Mouse (Mus musculus): ENCODE measurements around the gene Itpr1.

Gene Itpr1

DNA sequence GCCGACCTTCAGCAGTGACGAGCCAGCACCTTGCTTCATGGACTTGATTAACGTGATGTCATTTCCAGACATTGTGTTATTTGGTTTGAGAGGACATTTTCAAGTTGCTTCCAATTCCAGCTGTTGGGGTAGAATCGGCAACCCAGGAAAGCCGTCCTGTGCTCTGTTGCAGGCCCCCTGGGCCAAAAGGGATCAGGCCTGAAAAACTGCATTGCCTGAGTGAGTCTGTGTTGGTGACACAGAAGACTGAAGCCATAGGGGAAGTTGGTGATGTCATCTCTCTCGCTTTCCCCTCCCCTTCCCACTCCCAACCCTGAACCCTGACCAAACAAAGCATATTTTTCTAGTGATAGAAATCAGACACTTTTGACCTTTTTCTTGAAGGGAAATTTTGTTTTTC, 114.7 kb downstream of the Itpr1 start:
- no peak for DNase-seq

- DNase-seq: no peak
These were observed 115.4 kb downstream of the Itpr1 start for GRCm38 (mm10) chr6:108328296-108328695.

DNA sequence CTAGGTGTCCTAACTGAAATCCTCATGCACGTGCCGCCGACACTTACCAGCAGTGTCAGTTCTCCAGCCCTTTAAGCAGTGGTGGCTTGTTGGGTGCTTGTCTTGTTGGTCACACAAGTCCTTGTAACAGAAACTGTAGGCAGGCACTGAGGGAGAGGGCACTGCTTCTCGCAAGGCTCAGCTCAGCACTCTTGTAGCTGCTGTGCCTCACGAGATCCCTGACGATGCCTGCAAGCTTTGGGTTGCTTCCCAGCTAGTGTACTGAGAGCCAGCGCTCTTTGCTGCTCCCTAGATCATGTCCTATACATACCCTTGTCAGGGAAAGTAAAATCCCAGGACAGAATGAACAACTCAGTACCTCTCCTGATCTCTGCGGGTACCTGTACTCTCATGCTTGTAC, 117.6 kb downstream of the Itpr1 start:
- DNase-seq: no peak

GRCm38 (mm10) chr6:108331268-108331667, 118.4 kb downstream of the Itpr1 start:
- DNase-seq: no peak

- DNase-seq: no peak
These were observed 121.2 kb downstream of the Itpr1 start for GRCm38 (mm10) chr6:108334059-108334458.

DNA sequence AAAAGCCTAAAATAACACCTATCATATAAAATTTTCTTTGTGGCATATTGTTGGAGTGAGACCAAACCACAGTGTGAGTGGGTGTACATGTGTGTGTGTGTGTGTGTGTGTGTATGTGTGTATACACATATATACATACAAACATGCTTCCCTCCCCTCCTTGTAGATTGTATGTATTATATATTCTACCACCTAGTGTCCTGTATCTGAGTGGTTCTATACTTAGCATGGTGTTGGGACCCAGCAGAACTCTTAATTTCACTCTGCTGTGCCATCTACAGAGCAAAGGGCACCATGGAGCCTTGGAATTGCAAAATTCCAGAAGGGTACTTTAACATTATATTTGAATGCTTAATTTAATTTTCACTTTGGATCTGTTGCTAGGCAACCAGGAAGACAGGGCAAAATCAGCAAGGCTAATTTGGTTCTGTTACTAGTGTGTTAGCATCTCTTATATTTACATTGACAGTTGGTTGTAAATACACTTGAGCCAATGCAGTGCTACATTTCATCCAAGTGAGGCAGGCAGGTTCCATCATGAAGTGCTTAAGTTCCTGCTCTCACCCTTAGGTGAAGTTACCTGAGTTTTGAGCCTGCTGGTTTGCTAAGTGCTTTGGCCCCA, 122.4 kb downstream of the Itpr1 start:
- no peak for DNase-seq

- no peak for DNase-seq
These were observed 123.6 kb downstream of the Itpr1 start for GRCm38 (mm10) chr6:108336506-108336905.

- DNase-seq: no peak
These were observed 124.4 kb downstream of the Itpr1 start for GRCm38 (mm10) chr6:108337289-108337688.

- no peak for DNase-seq
These were observed 125.5 kb downstream of the Itpr1 start for GRCm38 (mm10) chr6:108338362-108338761.

DNA sequence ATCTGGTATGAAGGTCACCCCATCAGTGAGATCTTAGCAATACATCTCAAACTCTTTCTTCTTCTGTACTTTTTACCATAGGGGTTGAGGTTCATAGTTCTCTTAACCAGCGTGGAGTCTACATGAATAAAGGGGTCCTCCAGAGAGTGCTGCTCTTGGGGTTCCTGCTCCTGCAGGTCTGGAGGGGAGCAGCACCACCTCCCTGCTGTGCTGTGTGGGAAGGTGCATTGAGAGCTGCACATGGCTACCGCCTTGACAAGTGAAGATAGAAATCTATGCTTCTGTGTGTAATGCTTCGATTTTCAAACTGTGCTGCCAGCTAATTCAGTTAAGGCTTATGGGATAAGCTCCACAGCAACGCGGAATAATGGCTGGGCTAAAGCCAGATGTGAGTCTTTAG, 130.1 kb downstream of the Itpr1 start:
- DNase-seq: no peak

- no peak for DNase-seq
These were observed 130.9 kb downstream of the Itpr1 start for GRCm38 (mm10) chr6:108343781-108344310.

GRCm38 (mm10) chr6:108350801-108351200, 137.9 kb downstream of the Itpr1 start:
- no peak for DNase-seq

DNA sequence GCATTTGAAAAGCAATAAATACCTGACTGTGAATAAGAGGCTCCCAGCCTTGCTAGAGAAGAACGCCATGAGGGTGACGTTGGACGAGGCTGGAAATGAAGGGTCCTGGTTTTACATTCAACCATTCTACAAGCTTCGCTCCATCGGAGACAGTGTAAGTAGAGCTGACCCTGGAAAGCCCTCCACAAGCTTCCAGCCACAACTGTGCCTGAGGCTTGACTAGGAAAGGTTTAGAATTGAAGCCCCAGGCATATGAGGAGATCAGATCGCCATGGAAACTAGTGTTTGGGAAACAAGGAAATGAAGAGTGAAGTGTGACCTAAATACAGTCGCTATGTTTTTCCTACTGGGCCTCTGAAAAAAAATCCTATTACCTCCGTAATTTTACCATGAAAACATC, 139.1 kb downstream of the Itpr1 start:
- peak; percentile 66 for DNase-seq

- DNase-seq: no peak
These were observed 154.5 kb downstream of the Itpr1 start for GRCm38 (mm10) chr6:108367412-108367811.

DNA sequence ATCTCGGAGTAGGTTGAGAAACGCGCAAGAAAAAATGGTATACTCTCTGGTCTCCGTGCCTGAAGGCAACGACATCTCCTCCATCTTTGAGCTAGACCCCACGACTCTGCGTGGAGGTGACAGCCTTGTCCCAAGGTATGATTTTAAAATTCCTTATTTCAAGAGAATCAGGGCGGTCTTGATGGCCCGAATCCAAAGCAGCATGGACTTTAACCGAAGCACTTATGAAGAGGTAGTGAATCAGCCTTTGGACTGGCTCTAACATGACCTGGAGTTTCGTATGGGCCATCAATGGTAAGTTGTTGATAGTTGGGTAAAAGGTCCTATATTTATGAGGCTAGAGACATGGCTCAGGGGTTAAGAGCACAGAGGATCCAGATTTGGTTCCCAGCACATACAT, 156.1 kb downstream of the Itpr1 start:
- no peak for DNase-seq

GRCm38 (mm10) chr6:108371347-108371893, 158.5 kb downstream of the Itpr1 start:
- no peak for DNase-seq

DNA sequence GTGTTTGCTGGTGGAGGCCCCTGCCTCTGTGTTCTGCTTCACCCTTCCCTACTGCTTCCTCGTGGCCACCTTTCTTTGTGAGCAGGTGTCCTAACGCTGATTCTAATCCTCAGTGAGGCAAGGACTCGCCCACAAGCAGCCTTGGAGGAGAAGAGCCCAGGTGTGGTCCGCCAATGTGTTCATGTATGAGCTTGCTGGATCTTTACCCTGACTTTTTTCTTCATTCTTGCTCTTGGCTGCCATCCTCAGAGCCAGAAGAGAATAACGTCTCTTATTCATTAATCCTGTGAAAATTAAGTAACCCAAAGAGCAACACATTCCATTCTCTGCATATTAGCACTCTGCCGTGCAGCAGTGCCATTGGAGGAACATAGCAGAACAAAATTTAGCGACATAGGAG, 161.1 kb downstream of the Itpr1 start:
- no peak for DNase-seq

- DNase-seq: no peak
These were observed 166.1 kb downstream of the Itpr1 start for GRCm38 (mm10) chr6:108379041-108379440.

GRCm38 (mm10) chr6:108380209-108380608, 167.3 kb downstream of the Itpr1 start:
- DNase-seq: no peak

- DNase-seq: no peak
These were observed 177.9 kb downstream of the Itpr1 start for GRCm38 (mm10) chr6:108390624-108391324.

DNA sequence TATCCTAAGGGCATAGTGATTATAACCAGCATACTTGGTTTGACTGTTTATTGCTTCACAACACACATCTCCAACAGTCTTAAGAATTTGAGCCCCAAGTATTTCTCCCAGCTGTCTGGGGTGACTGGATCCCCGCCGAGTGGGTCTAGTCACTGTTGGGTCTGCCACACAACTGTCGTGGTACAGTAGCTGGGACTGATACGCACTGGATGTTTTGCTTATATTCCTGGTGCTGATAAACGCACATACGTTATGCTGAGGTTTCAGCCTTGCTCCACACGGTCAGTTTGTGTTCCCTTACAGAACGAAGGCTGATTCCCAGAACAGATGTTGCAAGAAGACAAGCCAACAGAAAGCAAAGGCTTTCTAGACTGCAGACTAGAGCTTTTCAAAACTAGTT, 180.2 kb downstream of the Itpr1 start:
- no peak for DNase-seq

DNA sequence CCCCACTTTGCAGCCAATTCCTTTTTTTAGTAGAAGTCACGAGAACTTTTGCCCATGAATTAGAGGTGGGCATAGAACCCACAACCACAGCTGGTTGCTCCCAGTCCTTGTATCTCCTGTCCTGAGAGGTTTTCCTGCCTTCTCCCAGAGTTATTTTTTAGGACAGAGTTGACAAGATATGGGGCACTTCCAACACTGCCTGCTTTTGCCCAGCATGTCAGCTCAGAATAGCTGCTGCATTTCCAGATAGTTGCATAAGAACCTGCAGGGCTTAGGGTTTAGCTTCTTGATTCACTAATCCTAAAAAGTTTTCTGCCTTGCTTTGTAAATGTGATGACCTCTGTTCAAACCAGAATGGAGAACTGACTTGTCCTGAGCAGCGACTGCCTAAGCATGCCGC, 185.1 kb downstream of the Itpr1 start:
- no peak for DNase-seq

DNA sequence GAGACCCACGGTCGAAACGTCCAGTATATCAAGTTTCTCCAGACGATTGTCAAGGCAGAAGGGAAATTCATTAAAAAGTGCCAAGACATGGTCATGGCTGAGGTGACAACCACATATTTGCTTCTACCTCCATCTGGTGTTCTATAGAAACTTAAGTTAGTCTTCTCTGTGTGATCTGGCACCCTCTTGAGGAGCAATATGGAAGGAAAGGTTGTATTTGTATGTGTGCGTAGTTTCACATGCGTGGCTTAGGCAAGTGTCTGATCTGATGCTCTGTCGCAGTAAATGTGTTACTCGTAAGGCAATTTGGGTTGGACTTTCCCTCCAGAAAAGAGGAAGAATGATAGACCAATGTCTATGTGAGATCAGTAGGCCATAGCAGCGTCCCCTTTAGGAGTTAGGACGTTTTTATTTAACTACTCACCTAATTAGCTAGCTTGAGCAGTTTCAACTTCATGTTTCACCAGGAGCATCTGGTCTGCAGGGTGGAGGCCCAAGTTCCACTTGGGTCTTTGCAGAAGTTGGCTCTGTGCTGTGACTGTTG, 188.6 kb downstream of the Itpr1 start:
- no peak for DNase-seq

GRCm38 (mm10) chr6:108404736-108405135, 191.8 kb downstream of the Itpr1 start:
- DNase-seq: no peak
